Mouse (Mus musculus) B cell, adult 2 months (primary cell): ENCODE measurements around the gene Sf1.
A peak's percentile ranks its signal among the peaks of the same experiment; 100 is the strongest.

Source experiments
- DNase-seq, 2 experiments: peaks; one replicate each; pipeline ENCODE4 v3.0.0; 2022

Gene Sf1

DNA sequence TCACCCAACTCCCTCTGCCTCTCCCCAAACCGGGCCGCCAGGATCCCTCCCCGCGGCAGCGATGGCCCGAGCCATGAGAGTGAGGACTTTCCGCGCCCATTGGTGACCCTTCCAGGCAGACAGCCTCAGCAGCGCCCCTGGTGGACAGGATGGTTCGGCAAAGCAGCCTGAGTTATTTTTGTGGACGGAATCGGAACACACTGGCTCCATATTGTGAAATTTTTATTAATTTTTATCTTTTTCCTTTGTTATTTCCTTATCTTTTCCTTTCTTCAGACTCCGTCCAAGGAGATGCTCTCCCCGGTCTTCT lies 12.7 kb downstream of the Sf1 start:
- peak; percentile 63 to 66 for DNase-seq

DNA sequence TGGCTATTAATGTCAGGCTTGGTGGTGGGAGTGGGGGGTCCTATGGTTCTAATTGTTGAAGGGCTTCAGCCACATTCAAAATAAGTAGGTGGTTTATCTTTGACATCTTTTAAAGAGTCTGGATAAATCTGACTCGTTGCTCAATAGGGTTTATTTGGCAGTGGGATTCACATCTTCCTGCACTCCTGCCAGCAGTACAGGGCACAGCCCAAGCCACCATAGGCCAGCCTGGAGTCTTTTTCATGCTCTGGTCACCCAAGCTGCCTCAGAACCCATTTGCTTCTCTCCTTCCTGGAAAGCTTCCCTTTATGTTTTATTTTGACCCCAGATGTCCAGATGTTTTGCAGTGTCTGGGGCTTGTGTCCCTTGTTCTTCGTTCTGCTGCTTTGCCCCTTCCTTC lies 13.2 kb downstream of the Sf1 start:
- no peak for DNase-seq

DNA sequence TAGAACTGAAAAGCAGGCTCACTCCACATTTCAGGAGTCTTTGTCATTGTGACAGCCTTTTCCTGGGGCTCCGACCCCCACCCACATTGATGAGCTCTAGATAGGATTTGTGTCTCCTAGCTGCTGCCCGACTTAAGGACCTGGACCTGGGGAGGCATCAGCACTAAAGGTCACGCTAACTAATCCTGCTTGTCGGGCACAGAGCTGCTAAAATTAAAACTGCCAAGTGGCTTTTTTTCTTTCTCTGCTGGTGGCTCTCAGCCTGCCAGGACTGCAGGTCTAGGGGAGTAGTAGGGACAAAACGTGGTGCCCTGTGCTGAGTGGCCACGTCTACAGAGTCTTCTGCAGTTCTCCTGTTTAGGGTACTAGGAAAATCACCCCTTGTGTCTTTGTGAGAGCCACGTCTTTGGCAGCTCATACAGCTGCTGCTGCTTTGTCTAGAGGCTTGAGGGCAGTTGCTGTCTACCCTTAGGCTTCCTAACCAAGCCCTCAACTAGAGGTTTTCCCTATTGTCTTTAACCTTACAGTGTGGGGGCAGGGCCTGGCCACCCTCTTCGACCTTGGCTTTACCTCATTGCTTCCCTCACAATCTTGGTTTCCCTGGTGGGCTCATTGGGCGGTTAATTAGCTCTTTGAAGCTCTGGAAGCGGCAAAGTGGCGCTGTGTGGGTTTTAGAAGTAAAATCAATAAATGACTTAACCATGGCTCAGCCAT lies 14.0 kb downstream of the Sf1 start:
- no peak for DNase-seq

DNA sequence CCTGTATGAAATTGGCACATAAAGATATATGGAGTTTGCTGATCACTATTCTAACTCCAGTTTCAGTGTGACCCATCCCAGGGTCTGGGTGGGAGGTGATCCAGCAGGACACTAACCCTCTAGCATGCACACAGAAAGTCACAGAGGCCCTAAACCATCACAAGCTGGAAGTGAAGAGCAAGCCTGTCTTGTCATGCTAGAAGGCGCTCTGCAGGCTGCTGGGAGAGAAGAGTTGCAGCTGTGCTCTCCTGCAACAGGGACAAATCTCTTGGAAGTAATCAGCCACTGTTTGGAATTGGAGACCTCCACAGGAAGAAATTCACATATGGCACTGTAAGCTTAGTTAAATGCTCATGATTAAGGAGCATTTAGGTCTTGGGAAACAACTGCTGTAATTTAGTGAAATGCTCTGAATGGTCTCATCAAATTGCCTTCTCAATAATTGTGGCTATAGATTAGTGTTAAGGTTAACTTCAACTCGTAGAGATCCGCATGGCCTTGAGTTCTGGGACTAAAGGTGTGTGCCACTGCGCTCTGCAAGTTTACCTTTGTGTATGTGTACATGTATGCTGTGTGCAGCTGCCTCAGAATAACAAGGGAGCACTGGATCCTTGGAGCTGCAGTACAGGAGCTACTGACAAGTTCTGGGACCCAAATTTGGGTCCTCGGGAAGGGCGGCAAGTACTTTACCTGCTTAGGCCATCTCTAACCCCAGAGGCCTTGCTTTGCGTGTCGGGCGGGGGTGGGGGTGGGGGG lies 17.1 kb downstream of the Sf1 start:
- DNase-seq, result no peak

DNA sequence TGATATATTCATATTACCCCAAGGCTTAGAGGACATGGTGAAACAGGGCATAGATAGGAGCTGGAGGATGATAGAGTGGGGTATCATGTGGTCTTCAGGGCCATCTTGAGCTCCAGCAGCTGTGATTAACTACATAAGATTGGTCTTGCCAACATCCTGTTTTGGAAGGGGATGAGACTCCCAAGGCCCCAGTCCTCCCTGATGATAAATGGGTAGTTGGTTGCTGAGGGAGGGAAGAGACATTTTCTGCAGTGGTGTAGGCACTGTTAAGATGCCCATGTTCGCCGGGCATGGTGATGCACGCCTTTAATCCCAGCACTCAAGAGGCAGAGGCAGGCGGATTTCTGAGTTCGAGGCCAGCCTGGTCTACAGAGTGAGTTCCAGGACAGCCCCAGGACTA lies 17.7 kb downstream of the Sf1 start:
- no peak for DNase-seq

DNA sequence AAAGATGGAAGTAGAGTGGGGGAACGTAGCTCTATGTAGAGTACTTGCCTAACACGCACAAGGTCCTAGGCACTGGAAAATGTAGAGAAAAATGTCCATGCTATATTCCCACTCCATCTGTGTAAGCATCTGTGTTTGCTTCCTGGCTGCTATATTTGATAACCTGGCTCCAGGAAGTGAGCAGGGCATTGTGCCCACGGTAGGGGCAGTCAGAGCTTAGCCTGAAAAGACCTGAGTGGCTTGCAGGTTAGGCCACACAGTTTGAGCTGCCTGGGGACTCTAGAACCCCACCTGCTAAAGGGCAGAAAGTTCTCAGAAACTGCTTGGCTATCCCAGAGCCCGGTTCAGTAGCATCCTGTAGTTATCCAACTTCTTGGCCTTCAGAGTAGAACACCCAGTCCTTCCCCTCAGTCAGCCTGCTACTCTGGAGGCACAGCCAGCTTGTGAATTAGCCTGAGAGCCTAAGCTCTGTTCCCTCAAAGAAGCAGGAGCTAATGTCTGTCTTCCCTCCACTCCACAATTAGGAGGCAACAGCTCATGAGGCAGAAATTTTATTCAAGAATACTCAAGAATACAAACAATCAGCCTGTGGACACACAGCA lies 18.9 kb downstream of the Sf1 start:
- DNase-seq, result no peak

DNA sequence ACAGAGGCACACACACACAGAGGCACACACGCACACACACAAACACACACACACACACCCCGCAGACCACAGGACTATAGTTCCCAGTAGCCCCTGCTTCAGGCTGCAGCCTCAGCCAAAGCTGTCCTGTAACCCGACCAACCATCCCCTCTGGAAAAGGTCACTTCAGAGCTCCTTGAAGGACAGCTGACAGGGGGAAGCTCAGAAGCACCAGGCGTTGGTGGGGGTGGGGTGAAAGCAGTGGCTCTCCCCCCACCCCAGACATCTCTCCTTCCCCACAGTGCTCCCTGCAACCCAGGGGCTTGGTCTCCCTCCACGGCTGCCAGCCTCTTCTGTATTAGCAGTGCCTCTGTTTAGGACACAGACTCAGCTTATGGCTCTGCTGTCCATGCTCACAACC lies 20.0 kb downstream of the Sf1 start:
- no peak for DNase-seq

DNA sequence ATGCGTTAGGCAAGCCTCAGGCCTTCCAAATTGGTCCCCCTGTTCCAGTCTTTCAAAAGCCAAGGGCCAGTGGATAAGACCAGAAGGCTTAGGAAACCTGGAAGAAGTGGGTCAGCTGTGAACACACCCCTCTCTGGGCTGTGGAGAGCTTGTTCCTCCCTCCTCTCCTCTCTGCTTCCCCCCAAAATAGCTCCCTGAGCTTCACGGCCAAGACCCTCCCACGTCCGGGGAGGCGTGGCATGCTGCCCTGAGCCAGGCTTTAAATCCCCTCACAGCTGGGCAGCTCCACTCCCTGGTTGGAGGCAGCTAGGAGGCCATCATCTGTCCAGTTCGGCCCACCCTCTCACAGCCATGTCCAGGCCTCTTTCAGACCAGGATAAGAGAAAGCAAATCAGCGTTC lies 20.6 kb downstream of the Sf1 start, which contains the start of gene Pygm:
Gene Pygm, plus strand, starts transcription at position 272 of the 400 bp plus-strand sequence.
- DNase-seq, result peak in 1 of 2 experiments; percentile 26

DNA sequence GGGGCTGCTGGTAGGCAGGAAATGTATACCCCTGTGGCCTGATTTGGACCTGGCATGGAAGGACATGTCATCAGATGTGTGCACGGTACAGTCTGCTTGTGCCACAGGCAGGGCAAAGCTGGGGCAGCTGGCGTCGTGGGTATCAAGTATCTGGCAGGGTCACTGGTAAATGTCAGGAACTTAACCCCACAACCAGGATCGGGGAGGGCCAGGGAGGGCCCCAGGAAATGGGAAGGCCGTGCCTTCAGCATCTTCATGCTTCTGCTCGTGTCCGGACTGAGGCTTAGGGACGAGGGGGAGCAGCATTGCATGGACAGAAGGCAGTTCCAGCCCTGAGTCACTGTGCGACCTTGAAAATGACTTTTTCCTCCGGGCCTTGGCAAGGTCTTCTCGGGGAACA lies 21.5 kb downstream of the Sf1 start:
- no peak for DNase-seq

DNA sequence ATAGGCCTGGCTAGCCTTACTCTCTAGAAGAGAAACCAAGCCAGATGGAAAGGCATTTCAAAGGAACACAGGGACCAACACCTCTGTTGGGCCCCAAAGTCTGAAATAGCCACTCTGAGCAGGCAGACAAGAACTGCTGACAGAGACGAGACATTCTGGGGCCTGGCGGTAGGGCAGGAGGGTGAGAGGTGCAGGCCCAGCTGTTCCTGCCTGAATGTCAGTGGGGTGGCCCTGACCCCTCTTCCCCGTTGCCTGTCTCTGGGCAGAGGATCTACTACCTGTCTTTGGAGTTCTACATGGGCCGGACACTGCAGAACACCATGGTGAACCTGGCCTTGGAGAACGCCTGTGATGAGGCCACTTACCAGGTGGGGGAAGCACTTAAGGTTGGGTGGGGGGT lies 21.9 kb downstream of the Sf1 start:
- no peak for DNase-seq

DNA sequence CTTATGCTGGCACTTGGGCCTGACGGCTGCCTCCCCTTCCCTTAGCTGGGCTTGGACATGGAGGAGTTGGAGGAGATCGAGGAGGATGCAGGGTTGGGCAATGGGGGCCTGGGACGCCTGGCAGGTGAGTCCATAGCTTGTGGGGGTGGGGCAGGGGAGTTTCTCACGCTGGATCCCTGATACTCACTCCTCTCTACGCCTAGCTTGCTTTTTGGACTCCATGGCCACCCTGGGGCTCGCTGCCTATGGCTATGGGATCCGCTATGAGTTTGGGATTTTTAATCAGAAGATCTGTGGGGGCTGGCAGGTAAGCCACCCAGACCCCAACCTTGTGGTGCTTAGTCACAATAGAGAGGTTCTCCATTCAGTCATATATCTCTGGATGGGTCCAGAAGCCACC lies 22.3 kb downstream of the Sf1 start:
- no peak for DNase-seq

DNA sequence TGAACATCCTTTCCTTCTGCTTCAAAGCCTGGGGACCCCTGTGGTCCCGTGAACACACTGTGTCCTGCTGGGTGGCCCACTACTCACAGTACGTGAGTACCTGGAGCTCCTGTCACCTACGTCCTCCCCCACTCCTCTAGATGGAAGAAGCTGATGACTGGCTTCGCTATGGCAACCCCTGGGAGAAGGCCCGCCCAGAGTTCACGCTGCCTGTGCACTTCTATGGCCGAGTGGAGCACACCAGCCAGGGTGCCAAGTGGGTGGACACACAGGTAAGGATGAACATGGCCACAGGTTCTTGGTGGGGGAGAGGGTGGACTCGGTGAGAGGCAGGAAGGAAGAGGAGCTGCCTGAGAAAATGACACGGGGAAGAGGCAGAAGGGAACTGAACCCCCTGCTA lies 22.7 kb downstream of the Sf1 start:
- DNase-seq, result no peak

DNA sequence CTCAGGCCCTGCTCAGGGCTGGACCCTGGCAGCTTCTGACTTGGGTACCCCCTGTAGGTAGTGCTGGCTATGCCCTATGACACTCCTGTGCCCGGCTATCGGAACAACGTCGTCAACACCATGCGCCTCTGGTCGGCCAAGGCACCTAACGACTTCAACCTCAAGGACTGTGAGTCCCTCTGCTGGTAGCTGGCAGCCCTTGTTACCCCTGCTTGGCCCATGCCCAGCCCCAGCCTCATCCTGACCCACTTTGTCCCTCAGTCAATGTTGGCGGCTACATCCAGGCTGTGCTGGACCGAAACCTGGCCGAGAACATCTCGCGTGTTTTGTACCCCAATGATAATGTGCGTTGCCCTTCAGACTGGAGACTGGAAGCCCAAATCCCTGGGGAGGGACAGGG lies 24.5 kb downstream of the Sf1 start:
- DNase-seq, result no peak

DNA sequence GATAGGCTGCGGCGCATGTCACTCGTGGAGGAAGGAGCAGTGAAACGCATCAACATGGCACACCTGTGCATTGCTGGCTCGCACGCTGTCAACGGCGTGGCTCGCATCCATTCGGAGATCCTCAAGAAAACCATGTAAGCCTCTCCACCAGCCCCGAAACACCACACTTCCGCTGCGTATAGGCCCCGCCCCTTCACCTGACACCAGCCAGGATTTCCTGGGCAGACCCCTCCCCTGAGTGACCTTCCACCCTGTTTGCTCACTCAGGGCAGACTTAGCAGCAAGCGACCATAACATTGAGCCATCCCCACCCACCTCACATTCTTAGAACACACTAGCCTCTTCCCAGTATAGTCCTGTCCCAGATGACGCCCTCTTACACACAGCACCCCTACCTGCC lies 26.3 kb downstream of the Sf1 start:
- DNase-seq, result peak; percentile 59 to 60

DNA sequence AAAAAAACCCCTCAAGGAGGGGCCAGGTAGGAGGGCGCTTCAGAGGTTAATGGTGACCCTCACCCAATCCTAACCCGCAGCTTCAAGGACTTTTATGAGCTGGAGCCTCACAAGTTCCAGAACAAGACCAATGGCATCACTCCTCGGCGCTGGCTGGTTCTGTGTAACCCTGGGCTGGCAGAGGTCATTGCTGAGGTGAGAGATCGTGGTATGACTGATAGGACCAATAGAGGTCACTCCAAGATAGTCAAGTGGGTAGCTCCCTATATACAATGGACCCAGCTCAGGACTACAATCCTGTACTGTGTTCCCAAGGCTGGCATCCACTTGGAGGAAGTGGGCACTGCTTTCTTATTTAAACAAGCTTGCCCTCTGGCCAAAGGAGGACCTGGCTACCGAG lies 26.8 kb downstream of the Sf1 start:
- DNase-seq, result no peak

DNA sequence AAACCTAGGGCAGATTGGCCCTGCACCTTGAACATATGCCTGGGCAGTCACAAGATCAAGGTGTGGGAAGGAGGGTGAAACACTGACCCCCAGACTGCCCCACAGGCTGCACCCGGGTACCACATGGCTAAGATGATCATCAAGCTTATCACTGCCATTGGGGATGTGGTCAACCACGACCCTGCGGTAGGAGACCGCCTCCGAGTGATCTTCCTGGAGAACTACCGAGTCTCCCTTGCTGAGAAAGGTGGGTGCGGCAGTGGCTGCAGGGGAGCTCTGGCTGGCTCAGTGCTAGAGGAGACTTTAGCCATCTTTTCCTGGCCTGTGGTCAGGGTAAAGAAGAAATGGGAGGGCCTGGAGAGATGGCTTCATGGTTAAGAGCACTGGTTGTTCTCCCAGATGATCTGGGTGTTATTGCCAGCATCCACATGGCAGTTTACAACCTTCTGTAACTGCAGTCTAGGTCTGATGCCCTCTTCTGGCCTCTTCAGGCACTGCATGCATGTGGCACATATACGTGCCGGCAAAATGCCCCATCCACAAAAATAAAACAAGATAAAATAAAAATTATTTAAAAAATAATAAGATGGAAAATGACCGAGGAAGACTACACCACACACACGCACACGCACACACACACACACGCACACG lies 29.4 kb downstream of the Sf1 start:
- DNase-seq, result peak in 1 of 2 experiments; percentile 52

DNA sequence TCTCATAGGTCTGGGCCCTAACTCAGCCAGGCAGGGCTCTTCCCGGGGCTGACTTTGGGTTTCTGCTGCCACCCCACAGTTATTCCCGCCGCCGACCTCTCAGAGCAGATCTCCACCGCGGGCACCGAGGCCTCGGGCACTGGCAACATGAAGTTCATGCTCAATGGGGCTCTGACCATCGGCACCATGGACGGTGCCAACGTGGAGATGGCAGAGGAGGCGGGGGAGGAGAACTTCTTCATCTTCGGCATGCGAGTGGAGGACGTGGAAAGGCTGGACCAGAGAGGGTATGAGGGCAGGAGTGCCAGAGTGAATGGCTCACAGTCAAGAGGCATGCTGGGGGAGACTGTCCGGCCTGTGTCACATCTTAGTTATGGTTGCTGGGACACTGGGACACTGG lies 30.1 kb downstream of the Sf1 start:
- DNase-seq, result no peak

DNA sequence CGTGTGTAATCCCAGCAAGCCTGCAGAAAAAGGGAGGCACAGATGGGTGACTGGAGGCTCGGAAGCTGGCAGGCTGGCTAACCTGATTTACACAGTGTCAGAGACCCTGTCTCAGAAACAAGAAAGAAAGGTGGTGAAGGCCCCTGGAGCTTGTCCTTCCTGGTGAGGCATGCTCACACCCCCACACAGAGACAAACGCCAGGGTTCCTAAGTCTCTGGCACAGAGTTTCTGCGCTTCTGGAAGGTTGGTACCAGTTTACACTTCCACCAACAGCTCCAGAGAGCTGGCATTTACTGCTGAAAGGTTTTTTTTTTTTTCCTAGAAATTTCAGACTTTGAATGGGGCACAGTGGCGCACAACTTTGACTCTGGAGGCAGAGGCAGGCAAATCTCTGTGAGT lies 32.7 kb downstream of the Sf1 start:
- no peak for DNase-seq

DNA sequence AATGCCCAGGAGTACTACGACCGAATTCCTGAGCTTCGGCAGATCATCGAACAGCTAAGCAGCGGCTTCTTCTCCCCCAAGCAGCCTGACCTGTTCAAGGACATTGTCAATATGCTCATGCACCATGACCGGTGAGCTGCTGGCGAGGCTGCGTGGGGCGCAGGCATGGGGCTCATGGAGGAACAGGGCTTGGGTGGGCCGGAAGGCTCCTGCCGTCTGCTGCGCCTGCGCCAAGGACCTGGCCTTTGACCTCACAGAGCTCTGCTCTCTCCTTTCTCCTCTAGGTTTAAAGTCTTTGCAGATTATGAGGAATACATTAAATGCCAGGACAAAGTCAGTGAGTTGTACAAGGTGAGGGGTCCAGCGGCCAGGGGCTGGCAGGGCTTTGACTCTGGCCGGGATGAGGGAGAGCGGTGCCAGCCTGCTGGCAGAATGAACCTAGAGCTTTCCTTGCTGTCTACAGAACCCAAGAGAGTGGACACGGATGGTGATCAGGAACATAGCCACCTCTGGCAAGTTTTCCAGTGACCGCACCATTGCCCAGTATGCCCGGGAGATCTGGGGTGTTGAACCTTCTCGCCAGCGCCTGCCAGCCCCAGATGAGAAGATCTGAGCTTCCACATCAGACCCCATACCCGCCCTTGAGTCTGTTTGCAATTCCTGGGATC lies 34.2 kb downstream of the Sf1 start:
- peak in 1 of 2 experiments; percentile 26 for DNase-seq

DNA sequence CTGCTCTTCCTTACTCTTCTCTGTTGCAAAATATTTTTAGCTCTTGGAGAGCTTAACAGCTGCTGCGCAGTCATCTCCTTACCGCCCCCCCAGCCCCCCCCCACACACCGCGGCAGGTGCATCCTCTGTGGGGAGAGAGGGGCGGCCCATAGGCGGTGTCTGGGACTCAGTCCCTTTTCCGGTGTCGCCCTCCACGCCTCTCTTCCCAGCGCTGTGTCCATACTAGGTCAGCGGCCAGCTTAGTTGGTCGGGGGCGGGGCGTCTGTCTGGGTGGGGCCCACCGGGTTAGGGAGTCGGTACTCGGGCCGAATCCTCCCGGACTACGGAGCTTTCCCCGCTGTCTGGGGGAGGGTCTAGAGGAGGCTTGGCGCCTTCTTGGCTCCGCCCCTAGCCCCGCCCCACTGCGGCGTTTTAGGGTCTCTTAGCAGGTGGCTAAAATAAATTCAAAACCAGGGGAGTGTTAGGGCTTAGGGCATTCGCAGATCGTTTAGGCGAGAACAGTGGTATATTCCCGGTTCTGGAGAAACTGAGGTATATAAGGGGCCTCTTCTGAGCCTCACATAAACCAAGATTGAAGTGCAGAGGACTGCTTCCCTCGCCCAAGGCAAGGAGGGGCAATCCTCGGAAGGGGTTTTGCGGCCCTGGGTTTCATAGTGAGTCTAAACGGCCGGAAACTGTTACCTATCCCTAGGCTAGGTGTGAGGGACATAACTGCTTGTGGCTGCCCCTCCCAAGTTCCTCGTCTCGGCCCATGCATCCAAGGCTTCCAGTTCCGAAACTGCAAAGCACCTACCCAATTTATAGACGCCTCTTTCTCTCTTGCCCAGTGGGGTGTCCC lies 35.2 kb downstream of the Sf1 start:
- peak; percentile 80 to 81 for DNase-seq

DNA sequence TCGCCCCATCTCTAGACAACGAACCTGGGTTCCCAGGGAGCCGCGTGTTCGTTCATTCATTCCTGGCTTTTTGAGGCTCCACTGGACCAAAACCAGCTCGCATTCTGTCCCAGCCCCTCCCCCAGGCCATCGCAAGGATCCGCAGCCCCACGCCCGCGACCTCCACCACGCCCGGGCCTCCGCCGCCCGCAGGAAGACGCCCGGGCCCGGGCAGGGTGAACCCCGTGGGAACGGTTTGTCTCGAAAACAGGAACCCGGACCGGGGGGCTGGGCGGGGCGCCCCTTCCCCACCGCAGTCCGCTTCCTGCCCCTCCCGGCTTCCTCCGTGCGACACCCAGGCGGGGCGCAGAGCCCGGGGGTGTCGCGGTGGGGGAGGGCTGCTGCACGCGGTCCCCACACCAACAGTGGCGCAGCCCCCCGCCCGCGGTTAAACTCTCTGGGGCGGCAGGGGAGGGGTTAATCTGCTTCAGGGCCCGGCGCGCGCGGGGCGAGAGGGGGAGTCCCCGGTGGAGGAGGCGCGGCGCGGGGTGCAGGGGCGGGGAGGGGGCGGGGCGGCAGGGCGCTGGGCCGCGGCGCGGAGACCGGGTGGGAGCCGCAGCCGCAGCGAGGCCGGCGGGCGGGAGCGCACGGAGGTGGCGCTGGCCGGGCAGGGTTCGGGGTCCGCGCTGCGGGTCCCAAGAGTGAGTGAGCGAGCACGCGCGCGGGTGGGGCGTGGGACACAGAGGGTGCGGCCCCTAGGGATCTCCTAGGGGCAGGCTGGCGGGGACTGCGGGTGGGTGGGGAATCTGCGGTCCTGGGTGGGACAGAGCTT lies 36.0 kb downstream of the Sf1 start, which contains the start of gene Rasgrp2:
Gene Rasgrp2, plus strand, starts transcription at position 56 of the 811 bp plus-strand sequence.
- peak; percentile 86 to 87 for DNase-seq
